Mouse (Mus musculus) forebrain, embryonic 15.5 days (tissue): Measurements from ENCODE around the gene Map2k5. TPM values are rescaled to one million over a fixed set of nuclear protein-coding genes. Genes with fewer than 3 reads are reported as not detected.

Experiments
- ATAC-seq: fragments of 200-750 bp; cut with Nextera tagmentation; replicated peaks from 2 replicates; pipeline ENCODE4 v1.8.0; 2017; ENCODE audit warnings: mild to moderate bottlenecking, moderate TSS enrichment, moderate library complexity
- H3K27ac ChIP-seq: fragments of 300-500 bp; sonication (generic); replicated peaks from 2 replicates; pipeline ENCODE4 v1.5.1; 2015; ENCODE audit warnings: mild to moderate bottlenecking, inconsistent platforms
- H3K27me3 ChIP-seq: fragments of 300-500 bp; sonication (generic); 2 replicates; pipeline ENCODE4 v1.6.1; 2015; ENCODE audit warnings: inconsistent platforms
- H3K36me3 ChIP-seq: fragments of 300-500 bp; sonication (generic); 2 replicates; pipeline ENCODE4 v1.6.1; 2015; ENCODE audit warnings: mild to moderate bottlenecking, inconsistent platforms
- H3K4me1 ChIP-seq: fragments of 300-500 bp; sonication (generic); 2 replicates; pipeline ENCODE4 v1.6.1; 2015; ENCODE audit warnings: inconsistent platforms
- H3K4me2 ChIP-seq: fragments of 300-500 bp; sonication (generic); replicated peaks from 2 replicates; pipeline ENCODE4 v1.6.1; 2015; ENCODE audit warnings: mild to moderate bottlenecking, inconsistent platforms
- H3K4me3 ChIP-seq: fragments of 300-500 bp; sonication (generic); 2 replicates; pipeline ENCODE4 v1.5.1; 2015; ENCODE audit warnings: mild to moderate bottlenecking, inconsistent platforms
- H3K9ac ChIP-seq: fragments of 300-500 bp; sonication (generic); replicated peaks from 2 replicates; pipeline ENCODE4 v1.6.1; 2015; ENCODE audit warnings: mild to moderate bottlenecking, inconsistent platforms
- H3K9me3 ChIP-seq: fragments of 300-500 bp; sonication (generic); 2 replicates; pipeline ENCODE4 v1.6.1; 2016; ENCODE audit warnings: inconsistent platforms
- WGBS: fragments of 180-500 bp; shearing (Covaris S2); methylation state at CpG from one replicate; pipeline ENCODE4 v1.1.7; 2015; ENCODE audit warnings: mixed read lengths; 5-methylcytosine and 5-hydroxymethylcytosine counted together
- polyA plus RNA-seq: library from polyadenylated mRNA; unstranded; fragments of >200 nt; fragmentation: Nextera tagmentation; extraction: Ambion mirVana; gene quantifications from 2 replicates; pipeline ENCODE4 v1.2.1, GENCODE M21; 2015

Map2k5 gene
- polyA plus RNA-seq, 1 experiment from 2014 or later: 39.8 TPM

DNA sequence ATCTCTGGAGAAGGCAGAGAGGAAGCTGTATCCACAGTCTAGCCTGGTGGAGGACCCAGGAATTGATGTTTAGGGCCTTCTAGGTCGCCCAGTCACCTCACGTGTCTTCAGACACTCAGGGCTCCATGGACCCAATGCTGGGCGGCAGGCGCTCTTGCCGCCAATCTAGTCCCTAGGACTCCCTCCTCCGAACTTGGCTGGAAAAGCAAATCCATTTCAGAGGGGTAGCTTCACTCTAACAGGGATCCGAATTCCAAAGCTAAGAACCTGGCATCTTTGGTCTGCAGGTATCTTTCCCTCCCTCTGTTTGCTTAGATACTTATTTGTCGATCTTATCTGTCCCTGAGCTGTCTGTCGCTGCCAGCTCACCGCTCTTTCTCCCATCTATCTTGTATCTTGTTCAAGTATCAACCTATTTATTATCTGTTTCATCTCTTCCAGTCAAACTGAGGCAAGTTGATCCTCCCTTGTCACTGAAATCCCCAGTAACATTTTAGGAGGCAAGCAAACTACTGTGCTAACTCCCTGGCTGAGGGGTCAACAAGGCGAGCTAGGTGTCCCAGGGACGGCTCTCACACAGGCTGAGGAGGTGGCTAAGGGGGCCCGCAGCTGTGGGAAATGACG lies 229.8 kb downstream of the Map2k5 start:
- H3K4me3 ChIP-seq: peak overlapping the region; percentile 40; the same call in 1 of the 2 replicates
- H3K27ac ChIP-seq: no peak overlapping the region
- peaks cover 67% of the 10 kb centered on the region for H3K4me1 ChIP-seq
- no peaks in the 10 kb centered on the region for H3K9me3 ChIP-seq
- H3K36me3 ChIP-seq: no peaks in the 10 kb centered on the region
- H3K27me3 ChIP-seq: peaks cover 99% of the 10 kb centered on the region
- no peak for ATAC-seq
- H3K9ac ChIP-seq: no peak overlapping the region
- 2% methylated on average over 14 of the region's 14 CpGs for WGBS
- no peak overlapping the region for H3K4me2 ChIP-seq

DNA sequence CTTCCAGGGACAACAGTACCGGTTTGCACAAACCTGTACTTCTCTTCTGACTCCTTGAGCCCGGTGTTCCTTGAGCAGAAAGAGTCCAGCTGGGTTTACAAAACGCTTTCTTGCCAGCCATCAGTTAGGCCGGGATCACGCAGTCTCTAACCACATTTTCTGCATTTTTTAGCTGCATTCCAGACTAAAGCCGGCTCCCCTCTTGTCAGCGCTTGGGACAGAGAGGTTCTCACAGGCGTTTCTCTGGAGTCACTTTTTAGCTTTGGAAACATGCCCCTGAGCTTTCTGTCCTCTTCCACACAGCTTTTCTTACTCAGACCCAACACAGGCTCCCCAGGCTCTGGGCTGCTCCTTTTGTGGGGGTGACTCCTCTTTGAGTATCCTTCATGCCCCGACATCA lies 230.4 kb downstream of the Map2k5 start:
- peaks cover 99% of the 10 kb centered on the region for H3K27me3 ChIP-seq
- H3K9me3 ChIP-seq: no peaks in the 10 kb centered on the region
- H3K4me3 ChIP-seq: 0 out of 2 replicates have a peak overlapping the region, but pooled peaks have one; percentile 13
- no peak overlapping the region for H3K27ac ChIP-seq
- H3K36me3 ChIP-seq: no peaks in the 10 kb centered on the region
- ATAC-seq: no peak
- WGBS: under 1% methylated on average over 9 of the region's 9 CpGs
- H3K9ac ChIP-seq: no peak overlapping the region
- H3K4me1 ChIP-seq: peaks cover 68% of the 10 kb centered on the region
- no peak overlapping the region for H3K4me2 ChIP-seq

DNA sequence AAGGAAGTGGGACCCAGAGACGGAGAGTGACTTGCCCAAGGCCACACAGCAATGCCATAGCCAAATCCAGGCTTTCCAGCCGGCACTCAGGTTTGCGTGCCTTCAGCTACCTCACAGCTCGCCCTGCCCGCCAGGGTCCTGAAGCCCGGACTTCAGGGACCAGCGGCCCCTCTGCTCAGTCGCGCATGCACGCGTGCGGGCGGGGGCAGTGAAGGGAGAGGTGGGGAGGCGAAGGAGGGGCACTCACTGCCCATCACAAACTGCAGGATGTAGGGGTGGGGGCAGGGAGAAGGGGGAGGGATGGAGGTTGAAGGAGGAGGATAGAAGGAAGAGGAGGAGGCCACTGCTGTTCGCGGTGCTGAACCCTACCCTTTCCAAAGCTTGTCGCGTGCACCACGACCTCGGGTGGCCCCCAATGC lies 230.8 kb downstream of the Map2k5 start:
- Histone ChIP-seq H3K27me3 (peaks cover 99% of the 10 kb centered on the region), H3K9me3 (no peaks in the 10 kb centered on the region), H3K27ac (no peak overlapping the region), H3K36me3 (no peaks in the 10 kb centered on the region), H3K4me3 (peak overlapping the region; percentile 13; the same call in 1 of the 2 replicates), H3K4me2 (peak overlapping the region; percentile 1; the same call in 1 of the 2 replicates), H3K4me1 (peaks cover 68% of the 10 kb centered on the region), H3K9ac (no peak overlapping the region)
- WGBS: under 1% methylated on average over 20 of the region's 20 CpGs
- no peak for ATAC-seq

DNA sequence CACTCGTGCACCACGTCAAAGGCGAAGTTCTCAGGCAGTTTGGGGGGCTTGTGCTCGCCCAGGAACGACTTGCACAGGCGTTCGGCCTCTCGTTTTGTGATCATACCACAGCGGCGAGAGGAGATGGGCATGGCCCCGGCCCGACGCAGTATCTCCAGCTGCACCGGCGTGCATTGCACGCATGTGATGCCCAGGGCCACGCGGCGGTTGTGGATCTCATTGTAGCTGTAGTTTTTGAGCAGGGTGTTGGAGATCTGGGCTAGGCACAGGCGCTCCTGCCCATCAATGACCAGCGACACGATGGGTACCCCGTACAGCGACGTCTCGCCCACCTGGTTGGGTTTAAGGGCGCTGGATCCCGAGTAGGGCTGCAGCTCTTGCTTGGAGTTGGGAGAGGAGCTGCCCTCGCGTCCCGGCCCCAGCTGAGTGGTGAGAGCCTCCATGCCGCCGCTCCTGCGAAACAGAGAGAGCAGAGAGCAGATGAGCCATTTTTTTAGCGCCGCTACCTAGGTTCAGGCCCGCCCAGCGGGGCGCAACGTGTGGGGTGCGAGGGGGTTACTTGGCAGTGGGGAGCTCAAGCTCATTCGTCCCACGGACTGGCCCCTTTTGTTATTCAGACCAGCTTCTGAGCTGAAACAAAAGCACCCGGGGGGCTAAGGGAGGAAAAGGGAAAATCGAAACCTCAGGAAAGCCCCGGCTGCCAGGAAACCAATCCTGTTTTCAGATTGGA lies 231.4 kb downstream of the Map2k5 start:
- H3K36me3 ChIP-seq: no peaks in the 10 kb centered on the region
- H3K4me2 ChIP-seq: peak overlapping the region; percentile 1; the same call in 1 of the 2 replicates
- no peak overlapping the region for H3K27ac ChIP-seq
- H3K4me3 ChIP-seq: peak overlapping the region; percentile 13
- no peak overlapping the region for H3K9ac ChIP-seq
- ATAC-seq: no peak
- peaks cover 99% of the 10 kb centered on the region for H3K27me3 ChIP-seq
- WGBS: under 1% methylated on average over 46 of the region's 46 CpGs
- H3K9me3 ChIP-seq: no peaks in the 10 kb centered on the region
- H3K4me1 ChIP-seq: peaks cover 62% of the 10 kb centered on the region

DNA sequence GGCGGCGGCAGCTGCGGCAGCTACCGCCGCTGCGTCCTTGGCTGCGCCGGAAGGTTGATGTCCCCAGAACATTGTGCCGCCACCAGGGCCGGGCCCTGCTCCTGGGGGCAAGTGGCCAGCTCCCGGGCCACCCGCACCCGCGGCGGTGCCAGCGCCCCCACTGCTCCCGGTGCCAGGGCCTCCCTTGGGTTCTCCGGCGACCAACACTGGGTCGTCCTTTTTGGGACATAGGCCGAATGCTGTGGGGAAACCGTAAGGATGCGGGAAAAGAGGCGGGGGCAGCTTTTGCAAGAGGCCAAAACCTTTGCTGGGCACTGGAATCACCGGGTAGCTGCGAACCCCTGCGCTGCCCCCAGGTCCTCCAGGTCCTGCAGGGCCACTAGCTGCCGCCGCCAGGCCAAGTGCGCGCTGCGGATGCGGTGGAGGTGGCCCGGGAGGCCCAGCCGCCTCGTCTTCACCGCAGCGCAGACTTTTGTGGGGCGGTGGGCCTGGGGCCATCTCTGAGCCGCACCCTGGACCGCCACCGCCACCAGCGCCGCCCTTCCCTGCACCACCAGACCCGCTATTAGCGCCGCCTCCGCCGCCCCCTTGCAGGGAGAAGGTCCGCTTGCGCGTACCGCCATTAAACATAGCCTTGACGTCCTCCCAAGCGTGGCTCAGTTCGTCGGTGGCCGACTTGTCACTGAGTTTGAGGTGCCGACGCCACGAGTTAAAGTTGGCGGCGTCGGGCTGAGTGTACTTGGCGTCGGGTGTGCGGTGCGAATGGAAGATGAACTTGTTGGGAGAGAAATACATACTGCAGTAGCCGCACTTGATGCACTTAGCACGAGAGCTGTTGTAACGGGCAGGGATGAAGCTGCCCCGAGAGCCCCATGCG lies 232.2 kb downstream of the Map2k5 start:
- under 1% methylated on average over 73 of the region's 73 CpGs for WGBS
- ATAC-seq: no peak
- no peak overlapping the region for H3K27ac ChIP-seq
- H3K9me3 ChIP-seq: no peaks in the 10 kb centered on the region
- peaks cover 98% of the 10 kb centered on the region for H3K27me3 ChIP-seq
- no peaks in the 10 kb centered on the region for H3K36me3 ChIP-seq
- H3K4me3 ChIP-seq: peak overlapping the region; percentile 13
- H3K4me2 ChIP-seq: 0 out of 2 replicates have a peak overlapping the region, but pooled peaks have one; percentile 9
- H3K4me1 ChIP-seq: peaks cover 58% of the 10 kb centered on the region
- no peak overlapping the region for H3K9ac ChIP-seq

- Histone ChIP-seq H3K9me3 (no peaks in the 10 kb centered on the region), H3K27ac (no peak overlapping the region), H3K36me3 (no peaks in the 10 kb centered on the region), H3K4me1 (peaks cover 55% of the 10 kb centered on the region), H3K9ac (no peak overlapping the region), H3K4me2 (no peak overlapping the region; the same call in 1 of the 2 replicates), H3K27me3 (peaks cover 97% of the 10 kb centered on the region), H3K4me3 (peak overlapping the region; percentile 13)
- WGBS: under 1% methylated on average over 80 of the region's 80 CpGs
- no peak for ATAC-seq
These were observed 233.0 kb downstream of the Map2k5 start for GRCm38 (mm10) chr9:63144502-63145248.

- ATAC-seq: no peak
- H3K27me3 ChIP-seq: peaks cover 97% of the 10 kb centered on the region
- under 1% methylated on average over 46 of the region's 47 CpGs for WGBS
- peaks cover 52% of the 10 kb centered on the region for H3K4me1 ChIP-seq
- no peak overlapping the region for H3K27ac ChIP-seq
- no peak overlapping the region for H3K9ac ChIP-seq
- H3K4me3 ChIP-seq: peak overlapping the region; percentile 1; the same call in 1 of the 2 replicates
- H3K9me3 ChIP-seq: no peaks in the 10 kb centered on the region
- no peaks in the 10 kb centered on the region for H3K36me3 ChIP-seq
- H3K4me2 ChIP-seq: no peak overlapping the region
These were observed 233.8 kb downstream of the Map2k5 start for GRCm38 (mm10) chr9:63143641-63144501.

DNA sequence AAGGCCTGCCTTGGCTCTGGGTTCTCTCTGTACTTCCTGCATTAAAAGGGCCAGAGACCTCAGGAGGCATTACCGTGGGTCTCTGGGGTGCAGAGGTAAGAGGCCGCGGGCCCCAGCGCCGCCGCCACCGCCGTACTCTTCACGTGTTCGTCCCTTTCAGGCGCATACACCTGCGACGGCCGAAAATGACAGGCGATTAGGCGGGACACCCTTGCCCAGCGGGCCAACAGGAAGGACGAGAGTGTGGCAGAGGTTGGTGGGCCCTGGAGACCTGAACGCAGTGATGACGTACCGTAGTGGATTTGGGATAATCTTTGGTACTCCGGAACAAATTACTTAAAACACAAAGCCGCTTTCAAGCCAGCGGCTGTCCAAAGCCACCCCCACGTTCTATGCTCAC lies 234.5 kb downstream of the Map2k5 start:
- Histone ChIP-seq H3K9ac (no peak overlapping the region), H3K36me3 (no peaks in the 10 kb centered on the region), H3K27me3 (peaks cover 97% of the 10 kb centered on the region), H3K4me3 (no peak overlapping the region), H3K9me3 (no peaks in the 10 kb centered on the region), H3K4me2 (no peak overlapping the region), H3K27ac (no peak overlapping the region), H3K4me1 (peaks cover 52% of the 10 kb centered on the region)
- no peak for ATAC-seq
- WGBS: 0% methylated on average over 25 of the region's 25 CpGs

DNA sequence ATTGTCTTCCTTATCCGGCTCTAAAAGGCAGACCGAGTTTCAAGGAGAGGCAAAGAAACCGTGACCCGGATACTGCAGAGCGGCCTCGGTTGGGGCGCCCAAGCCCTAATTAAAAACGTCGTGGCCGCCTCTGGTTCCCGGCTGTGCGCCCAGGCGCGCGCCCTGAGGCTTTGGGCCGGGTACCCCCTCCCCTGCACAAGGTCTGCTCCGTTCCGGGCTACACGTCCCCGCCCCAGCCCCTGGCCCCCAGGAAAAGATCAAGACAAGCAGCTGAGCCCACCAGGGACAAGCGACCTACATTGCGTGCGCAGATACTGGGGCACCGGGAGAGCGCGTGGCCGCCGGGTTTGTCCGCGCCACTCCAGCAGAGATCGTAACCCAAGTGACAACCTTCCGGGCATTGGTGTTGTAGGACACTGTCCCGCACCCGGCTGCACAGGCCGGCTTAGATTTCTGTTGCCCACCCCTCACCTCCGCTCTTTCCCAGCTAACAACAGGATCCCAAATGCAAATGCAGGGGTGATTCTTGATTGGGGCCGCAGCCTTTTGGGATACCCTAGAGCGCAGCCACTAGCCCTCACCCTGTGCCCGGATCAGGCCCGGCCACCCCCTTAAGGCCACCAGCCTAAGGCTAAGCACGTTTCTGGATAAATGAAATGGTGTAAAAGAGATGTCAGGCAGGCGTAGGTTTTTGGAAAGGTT lies 235.2 kb downstream of the Map2k5 start:
- H3K9me3 ChIP-seq: no peaks in the 10 kb centered on the region
- no peaks in the 10 kb centered on the region for H3K36me3 ChIP-seq
- peaks cover 51% of the 10 kb centered on the region for H3K4me1 ChIP-seq
- under 1% methylated on average over 42 of the region's 42 CpGs for WGBS
- no peak overlapping the region for H3K27ac ChIP-seq
- ATAC-seq: no peak
- no peak overlapping the region for H3K4me2 ChIP-seq
- H3K9ac ChIP-seq: no peak overlapping the region
- 0 out of 2 replicates have a peak overlapping the region, but pooled peaks have one; percentile 5 for H3K4me3 ChIP-seq
- H3K27me3 ChIP-seq: peaks cover 98% of the 10 kb centered on the region

- WGBS: 2% methylated on average over 24 of the region's 24 CpGs
- H3K27me3 ChIP-seq: peaks cover 98% of the 10 kb centered on the region
- H3K4me1 ChIP-seq: peaks cover 55% of the 10 kb centered on the region
- no peak overlapping the region for H3K27ac ChIP-seq
- no peak overlapping the region for H3K9ac ChIP-seq
- H3K4me3 ChIP-seq: 0 out of 2 replicates have a peak overlapping the region, but pooled peaks have one; percentile 5
- H3K36me3 ChIP-seq: no peaks in the 10 kb centered on the region
- ATAC-seq: no peak
- no peaks in the 10 kb centered on the region for H3K9me3 ChIP-seq
- H3K4me2 ChIP-seq: no peak overlapping the region
These were observed 235.9 kb downstream of the Map2k5 start for GRCm38 (mm10) chr9:63141641-63142334.
